Mouse (Mus musculus): ENCODE data around the gene Opn1sw.
"Not testable (repeated sequence)": the region's sequence is repeated elsewhere in the genome, so short reads cannot be mapped to it uniquely, and the experiment has no call there.

Opn1sw gene

DNA sequence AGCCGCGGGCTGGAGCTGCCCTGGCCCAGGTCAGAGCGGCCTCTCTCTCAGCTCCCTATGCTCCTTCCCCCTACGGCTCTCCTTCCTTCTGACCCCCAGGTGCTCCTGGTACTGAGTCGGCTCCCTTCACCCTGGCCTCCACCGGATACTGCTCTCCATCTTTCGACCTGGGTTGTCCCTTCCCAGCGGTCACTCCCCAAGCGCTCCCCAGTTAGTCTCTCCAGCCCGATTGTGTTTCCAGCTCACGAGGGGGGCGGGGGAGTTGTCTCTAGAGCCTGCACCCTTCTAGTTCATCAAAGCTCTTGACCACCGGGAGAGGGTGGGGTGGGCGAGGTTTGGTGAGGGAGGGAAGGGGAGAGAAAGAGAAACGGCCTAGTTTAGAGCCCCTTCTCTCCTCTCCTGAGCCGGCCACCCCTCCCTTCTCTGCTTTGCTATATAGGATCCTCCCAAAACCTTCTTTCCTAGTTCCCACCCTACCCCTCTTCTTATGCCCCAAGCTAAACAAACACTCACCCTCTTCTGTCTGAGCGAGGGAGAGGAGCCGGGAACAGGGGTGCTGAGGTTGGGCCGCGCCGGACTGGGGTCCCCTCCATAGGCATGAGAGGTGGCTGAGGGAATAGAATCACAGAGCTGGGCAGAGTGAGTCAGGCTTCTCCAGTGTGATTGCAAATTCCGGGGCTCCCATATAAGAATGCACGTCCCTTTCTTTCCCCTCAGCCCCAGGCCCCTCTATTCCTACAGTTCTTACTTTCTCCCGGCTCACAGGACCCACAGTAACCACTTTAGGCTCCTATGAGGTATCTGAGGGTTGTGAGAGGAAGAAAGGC, 8.7 kb upstream of the Opn1sw start:
- DNase-seq (ENCODE audit: low spot score), result no peak

DNA sequence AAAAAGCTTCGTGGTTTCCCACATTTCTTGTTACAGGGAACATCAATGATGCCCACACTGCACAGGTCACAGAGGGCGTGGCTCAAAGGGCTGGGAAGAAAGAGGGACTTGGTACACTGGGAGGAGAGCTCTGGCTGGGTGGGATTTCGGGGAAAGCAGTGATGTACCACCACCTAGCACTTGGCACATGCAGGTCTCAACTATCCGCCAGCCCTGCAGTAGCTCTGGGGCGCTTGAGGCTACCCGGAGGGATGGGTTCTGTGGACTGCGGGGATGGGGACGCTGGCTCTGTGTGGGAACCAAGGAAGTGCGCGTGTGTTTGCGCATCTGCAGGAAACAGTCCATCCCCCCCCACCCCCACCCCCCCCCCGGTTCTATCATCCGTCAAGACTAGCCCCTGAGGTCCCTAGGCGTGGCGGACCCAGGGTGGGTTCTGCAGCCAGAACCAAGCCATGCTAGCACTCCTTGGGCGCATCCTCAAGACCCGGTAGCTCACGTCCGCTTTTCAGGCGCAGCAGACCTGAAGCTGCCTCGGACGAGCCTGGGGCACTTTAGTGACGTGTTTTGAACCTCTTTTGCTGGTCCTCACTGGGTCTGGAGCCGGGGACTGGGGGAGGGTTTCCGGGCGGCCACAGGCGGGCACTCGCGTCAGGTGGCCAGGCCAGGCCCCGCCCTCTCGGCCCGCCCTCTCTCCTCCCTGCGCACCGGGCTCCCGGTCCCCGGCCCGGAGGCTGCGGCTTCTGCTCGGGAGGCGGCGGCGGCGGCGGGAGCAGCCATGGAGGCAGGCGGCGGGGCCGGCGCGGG, 7.8 kb upstream of the Opn1sw start, which contains the start of gene Ccdc136:
Gene Ccdc136 (plus strand): TSS at position 400 of the 804 bp plus-strand sequence.
- DNase-seq (ENCODE audit: low spot score), result peak; percentile 30

DNA sequence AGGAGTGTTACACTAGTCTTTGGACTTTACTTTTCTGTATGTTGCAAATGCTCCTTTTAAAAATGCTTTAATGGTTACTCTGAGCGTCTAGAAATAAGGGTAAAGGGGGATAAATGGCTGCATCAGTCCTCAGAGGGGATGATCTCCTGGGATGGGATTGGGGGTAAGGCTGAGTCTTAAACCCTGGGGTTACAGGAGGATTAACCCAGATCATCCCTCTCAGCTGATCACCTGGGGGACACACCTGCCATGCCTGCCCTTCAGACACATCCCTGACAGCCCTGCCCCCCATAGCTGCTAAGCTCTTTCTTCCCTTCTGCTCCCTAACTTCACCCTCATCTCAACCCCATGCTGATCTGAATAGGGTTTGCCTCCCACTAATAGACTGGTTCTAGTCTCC, 6.0 kb upstream of the Opn1sw start:
- DNase-seq (ENCODE audit: low spot score), result no peak

DNA sequence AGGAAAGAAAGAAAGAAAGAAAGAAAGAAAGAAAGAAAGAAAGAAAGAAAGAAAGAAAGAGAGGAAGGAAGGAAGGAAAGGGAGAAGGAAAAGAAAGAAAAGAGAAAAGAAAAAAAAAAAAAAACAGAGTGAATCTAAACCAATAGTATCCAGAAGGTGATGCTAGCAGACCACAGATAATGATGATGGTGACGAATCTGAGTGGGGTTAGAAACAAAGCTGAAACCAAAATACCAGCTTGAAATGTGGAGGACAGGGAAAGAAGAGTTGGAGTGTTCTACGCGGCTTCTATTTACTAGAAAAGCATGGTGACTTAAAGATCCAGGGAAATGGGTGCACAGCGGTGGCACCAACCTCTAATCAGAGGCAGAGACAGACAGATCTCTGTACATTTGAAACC, 3.5 kb upstream of the Opn1sw start:
- DNase-seq (ENCODE audit: low spot score), result no peak

DNA sequence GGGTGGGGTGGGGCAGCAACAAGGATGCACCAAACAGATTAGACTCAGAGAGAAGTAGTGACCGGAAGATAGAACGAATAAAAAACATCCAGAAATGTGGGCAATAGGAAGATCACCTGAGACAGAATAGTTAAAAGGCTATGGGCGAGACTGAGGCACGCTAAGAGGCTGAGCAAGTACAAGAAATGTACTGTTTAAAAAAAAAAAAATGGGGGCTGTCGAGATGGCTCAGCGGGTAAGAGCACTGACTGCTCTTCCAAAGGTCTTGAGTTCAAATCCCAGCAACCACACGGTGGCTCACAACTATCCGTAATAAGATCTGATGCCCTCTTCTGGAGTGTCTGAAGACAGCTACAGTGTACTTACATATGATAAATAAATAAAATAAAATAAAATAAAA, 3.0 kb upstream of the Opn1sw start:
- not testable (repeated sequence) for DNase-seq (ENCODE audit: low spot score)

DNA sequence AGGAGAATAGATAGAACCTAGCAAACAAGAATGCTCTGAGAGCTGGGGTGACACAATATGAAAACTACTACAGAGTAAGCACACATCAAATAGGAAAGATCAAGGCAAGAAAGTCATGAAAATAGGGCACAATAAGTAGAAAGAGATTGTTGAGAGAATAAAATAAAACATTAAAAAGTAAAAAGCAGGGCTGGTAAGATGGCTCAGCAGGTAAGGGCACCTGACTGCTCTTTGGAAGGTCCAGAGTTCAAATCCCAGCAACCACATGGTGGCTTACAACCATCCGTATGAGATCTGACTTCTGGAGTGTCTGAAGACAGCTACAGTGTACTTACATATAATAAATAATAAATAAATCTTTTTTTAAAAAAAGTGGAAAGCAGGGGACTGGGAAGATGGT, 2.2 kb upstream of the Opn1sw start:
- not testable (repeated sequence) for DNase-seq (ENCODE audit: low spot score)

DNA sequence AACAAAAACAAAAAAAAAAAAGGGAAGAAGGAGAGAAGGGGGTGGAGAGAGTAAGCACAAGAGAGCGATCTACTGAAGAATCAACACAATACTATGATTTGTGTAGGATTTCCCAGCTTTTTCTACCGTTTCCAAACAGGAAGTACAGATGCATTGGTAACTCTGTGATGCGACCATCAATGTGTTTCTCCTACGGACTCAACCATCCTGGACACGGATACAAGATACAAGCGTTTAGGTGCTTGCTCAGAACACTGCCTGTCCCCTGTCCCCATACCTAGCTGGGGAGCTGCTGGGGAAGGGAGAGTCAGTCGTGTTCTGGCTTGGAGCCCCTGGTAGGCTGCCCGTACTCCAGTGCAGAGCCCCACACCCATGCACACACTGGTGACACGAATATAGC, 1.2 kb upstream of the Opn1sw start:
- DNase-seq (ENCODE audit: low spot score), result no peak

DNA sequence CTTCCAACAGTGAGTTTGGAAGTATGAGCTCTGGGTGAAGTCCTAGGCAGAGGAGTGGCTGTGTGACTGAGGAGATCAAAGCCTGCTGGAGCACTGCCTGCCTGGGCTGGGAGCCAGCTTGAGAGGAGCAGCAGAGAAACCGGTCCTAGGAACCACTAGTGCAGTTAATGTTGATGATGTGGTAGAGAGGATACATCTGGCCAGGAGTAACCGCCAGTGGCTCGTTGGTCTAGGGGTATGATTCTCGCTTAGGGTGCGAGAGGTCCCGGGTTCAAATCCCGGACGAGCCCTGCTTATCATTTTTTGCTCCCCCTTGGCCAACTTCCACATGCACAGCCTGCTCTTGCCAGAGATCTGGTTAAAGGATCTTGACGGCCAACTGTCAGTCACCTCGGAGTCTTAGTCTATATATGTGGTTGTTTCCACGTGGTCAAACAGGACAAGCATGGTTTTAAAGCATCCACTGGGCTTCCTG, 375 bp upstream of the Opn1sw start:
- DNase-seq (ENCODE audit: low spot score), result no peak

DNA sequence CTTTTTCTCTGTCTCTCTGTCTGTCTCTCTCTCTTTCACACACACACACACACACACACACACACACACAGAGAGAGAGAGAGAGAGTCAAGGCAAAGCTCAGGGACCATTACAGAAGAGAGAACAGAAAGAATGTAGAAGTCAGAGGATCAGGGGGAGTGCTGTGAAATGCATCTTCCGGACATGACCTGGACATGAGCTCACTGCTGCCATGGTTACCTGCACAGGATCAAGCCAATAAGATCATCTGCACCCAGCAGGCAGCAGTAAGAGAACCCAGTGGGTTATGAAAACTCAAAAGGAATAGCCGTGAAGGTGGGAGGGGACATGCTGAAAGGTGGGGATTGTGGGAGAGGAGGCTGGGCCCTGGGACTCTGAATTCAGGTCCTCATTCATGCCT, 5.8 kb downstream of the Opn1sw start:
- DNase-seq (ENCODE audit: low spot score), result no peak

DNA sequence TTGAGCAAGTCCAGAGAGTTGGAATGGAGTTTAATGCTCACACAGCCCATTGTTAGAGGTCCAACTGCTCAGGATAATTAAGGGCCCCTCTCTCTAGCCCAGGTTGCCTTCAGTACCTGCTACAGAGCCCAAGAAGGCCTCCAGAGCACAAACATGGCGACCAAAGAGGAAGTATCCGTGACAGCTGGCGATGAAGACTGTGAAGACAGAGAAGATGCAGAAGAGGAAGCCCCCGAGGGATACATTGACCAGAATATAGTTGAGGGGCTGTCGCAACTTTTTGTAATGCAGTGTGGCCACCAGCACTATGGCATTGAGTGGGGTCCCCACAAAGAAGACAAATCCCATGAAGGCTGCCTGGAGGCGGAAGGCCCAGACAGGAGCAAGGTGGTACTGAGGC, 8.3 kb downstream of the Opn1sw start:
- no peak for DNase-seq (ENCODE audit: low spot score)

DNA sequence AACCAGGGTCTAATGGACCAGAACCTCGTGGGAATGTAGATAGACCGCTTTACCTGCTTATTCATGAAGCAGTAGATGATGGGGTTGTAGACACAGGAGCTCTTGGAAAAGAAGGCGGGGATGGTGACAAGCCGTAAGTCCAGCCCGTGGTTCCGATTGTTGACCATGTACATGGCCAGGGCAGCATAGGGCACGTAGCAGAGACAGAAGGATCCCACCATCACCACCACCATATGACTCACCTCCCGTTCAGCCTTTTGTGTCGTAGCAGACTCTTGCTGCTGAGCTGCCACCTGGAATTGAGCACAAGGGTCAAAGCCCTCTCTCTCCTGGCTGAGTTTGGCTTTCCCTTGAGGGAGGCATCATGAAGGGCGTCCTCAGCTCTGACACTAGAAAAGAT, 9.6 kb downstream of the Opn1sw start:
- no peak for DNase-seq (ENCODE audit: low spot score)

DNA sequence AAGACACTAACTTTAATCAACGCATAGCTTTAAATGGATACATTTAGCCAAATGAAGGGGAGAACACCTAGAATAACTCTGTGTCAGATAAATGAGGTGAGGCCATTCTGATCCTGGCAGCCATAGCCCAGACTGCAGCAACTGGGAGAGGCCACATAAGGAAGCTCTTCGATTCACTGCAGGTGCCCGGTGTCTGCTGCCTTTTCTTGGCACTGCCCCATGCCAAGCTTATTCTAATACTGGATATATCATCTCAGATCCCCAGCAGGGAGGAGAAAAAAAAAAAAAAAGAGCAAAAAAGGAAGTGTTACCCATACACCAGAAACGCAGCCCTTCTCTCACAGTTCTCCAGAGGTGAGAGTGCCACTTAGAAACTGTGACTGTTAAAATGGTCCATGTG, 10.9 kb downstream of the Opn1sw start:
- DNase-seq (ENCODE audit: low spot score), result no peak

DNA sequence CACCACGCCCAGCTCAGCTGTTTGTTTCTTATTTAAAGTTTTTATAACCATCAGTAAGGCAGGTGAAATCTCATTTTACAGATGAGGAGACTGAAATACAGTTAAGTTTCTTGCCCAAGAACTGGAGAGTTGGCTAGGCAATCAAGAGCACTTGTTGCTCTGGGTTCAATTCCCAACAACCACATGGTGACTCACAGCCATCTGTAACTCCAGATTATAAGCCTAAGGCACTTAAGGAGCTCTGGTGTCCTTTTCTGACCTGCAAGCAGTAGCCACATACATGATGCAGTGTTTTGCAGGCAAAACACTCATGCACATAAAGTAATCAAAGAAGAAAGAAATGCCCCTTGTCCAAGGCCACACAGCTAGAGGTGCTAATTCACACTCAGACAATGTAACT, 23.0 kb downstream of the Opn1sw start:
- no peak for DNase-seq (ENCODE audit: low spot score)

DNA sequence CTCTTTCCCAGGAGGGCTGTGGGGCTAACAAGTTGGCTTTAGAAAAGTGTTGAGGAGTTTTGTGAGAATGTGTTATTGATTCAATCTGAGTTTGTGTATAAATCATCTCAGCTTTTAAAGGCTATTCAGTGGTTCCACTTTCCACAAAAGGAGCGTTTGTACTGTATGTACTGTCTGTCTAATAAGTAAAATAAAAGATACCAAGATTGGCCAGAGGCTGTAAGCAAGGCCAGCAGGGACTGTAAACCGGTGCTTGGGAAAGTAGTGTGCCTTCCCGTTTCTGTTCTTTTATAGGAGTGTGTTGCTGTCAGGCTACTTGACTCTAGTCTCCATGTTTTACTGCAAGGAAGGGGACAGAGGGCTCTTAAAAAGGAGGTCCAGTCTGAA, 25.1 kb downstream of the Opn1sw start:
- DNase-seq (ENCODE audit: low spot score), result no peak

DNA sequence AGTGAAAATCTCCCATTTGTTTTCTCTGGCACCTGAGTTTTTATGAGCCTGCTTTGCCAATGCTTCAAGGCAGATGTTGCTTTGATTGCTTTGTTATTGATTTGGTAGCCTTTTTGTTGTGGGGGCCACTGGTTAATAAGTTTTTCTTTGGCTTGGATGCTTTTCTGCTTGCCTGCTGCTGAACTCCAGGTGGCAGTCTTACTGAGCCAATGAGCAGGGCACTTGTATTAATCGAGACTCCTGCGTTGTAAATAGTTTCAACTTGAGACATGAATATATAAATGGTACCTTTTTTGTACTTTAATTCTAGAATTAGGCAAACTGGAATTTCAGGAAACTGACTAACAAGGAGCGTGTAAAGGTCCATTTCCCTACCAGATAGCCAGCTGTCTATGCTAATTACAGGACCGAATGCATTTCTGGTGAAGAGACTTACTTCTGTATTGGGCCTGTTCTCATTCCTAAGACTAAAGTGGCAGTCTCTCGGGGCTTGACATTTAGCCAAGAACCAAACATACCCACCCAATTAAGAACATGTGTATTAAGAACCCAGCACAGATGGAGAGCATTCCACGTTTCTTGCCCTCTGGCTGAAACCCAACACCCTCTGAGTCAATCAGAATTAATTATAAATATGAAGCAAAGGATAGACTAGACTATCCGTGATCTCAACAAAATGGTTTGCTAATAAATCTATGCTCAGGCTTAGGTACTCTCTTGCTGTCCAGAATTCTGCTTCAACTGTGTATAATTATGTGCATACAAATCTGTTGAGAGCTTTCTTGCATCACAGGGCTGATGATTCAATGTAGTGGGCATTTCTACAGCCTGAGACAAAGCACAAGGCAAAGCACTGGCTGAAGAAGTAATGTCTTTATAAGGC, 25.8 kb downstream of the Opn1sw start:
- no peak for DNase-seq (ENCODE audit: low spot score)

DNA sequence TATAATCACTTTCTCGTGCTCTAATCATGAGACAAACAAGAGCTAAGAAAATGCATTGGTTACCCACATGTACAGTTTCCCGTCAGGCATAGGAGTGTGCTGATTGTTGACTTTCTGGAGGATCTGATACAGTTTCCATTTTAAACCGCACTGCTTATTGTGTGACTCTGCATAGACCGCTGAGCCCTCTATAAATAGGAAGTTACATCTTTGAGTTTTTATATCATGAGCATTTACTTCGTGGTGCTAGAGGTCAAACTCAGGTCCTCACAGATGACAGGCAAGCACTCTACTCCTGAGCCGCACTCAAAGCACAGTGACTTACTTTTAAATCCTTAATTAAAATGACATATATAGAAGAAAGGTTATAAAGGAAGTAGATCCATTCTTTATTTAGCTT, 28.1 kb downstream of the Opn1sw start:
- no peak for DNase-seq (ENCODE audit: low spot score)

DNA sequence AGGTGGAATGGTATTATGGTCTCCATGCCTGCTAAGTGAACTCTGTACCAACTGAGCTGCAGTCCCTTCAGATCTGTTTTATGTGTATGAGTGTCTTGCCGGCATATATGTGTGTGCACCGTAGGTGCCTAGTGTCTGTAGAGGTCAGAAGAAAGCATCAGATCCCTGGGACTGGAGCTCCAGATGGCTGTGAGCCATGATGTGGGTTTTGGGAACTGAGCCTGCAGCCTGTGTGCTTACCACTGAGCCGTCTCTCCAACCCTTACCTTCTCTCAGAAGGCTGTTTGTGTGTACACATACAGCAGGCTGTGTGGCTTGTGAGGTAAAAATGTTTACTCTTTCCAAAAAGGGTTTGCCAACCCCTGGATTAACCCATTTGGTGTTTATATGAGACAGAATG, 28.9 kb downstream of the Opn1sw start:
- no peak for DNase-seq (ENCODE audit: low spot score)

DNA sequence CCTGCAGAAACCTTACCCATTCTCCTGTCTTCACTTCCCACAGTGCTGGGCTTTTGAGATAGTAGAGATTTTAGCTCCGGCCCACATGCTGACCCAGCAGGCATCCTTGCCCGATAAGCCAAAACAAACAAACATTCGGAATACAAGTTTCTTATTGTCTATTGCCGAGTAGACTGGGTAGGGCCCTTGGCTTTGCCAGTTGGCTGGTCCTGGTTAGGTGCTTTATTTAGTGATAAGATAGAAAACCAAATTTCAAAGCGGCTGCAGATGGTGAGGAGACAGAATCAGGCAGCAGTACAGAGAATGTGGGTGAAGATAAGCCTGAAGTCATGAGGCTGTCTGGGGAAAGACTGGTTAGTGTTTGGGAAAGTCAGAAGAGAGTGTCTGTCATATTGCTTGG, 35.5 kb downstream of the Opn1sw start:
- no peak for DNase-seq (ENCODE audit: low spot score)

DNA sequence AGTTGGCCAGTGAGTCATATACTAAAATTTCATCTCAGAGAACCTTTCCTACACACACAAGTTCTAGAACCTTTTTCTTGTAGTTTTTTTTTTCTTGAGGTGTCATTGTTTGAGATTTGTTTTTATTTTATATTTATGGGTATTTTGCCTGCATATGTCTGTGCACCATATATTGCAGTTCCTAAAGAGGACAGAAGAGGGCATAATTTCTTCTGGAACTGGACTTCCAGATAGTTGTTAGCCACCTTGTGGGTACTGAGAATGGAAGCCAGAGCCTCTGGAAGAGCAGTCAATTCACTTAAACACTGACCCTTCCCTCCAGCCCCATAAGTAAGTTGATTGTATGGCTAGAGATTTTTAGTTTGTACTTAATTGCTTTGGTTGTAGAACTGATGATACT, 36.7 kb downstream of the Opn1sw start:
- DNase-seq (ENCODE audit: low spot score), result no peak

DNA sequence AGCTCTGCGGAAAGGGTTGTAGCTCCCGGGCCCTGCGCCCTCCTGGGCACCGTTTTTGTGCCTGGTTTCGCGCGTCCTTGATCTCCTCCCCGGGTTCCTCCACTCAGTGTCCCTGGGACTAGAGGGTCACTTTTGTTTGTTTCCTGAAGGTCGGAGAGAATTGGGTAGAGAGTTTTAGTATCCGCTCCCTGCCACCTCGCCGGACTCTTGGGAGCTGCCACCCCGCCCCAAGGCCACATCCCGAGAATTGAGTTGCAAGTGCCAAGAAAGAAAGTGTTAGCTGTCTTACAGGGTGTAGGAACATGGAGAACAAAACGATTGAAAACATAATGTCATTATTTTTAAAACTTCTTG, 39.9 kb downstream of the Opn1sw start:
- DNase-seq (ENCODE audit: low spot score), result no peak

DNA sequence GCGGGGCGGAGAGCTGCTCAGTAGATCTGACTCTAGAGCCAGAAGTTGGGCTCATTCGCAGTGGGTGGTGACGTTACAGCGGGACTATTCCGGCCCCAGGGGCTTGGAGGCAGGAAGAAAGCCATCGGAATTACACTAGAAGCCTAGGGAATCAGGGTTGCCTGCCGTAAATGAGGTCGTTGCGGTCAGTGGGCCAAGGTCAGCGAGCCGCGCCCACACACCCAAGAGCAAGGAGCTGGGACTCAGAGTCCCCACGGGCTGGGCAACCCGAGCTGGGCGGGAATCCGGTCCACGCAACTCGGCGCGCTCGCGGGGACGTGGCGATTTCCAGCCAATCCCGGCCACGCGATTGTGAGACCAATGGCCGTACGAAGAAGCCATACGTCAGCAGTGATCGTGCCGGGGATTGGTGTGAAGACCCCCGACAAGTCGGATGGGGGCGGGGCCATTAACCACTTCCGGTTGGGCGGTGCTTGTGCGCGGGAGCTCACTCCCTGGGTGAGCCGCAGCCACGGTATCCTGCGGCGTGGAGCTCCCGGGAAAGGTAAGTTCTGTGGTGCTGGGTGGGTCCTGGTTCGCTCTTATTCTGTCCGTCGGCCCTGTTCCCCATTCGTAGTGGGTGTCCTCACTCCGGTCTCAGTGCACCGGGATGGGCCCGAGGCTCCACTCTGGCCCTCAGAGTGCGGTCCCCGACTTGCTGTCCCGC, 40.5 kb downstream of the Opn1sw start, which contains the start of gene Calu:
Gene Calu (plus strand): TSS at position 405 of the 706 bp plus-strand sequence.
- DNase-seq (ENCODE audit: low spot score), result peak; percentile 99

DNA sequence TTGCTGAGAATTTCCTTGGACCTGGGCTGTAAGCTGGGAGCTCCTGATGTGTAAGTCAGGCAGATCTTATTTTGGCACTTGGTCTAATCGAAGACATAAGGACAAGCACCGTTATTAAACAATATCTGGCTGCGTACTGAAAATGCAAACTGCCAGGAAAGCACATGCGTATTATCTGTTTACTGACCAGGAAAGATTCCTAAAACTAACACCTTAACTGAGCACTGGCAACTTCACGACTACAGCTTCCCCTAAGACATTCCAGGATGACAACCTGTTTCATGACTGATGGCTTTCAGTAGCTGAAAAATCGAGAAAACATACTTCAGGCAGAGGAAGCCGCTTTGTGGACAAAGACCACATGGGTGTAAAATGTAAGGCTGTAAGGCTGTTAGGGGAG, 41.1 kb downstream of the Opn1sw start:
- no peak for DNase-seq (ENCODE audit: low spot score)
